Mouse (Mus musculus) central nervous system, embryonic 14 days (tissue): ENCODE data around the gene Gdpgp1. TPM values are rescaled to one million over a fixed set of nuclear protein-coding genes. Genes with fewer than 3 reads are reported as not detected.

Experiments used
- polyA plus RNA-seq: library from polyadenylated mRNA; depleted of rRNA; stranded (reverse); fragments of >200 nt; gene quantifications from 2 replicates; pipeline ENCODE4 v1.2.3, GENCODE M21; 2012; rRNA removed

Gene Gdpgp1
- polyA plus RNA-seq = 2.1 and 2.2 TPM in 2 replicates

GRCm38 (mm10) chr7:80232489-80233029 lies at the start of gene Gdpgp1, which contains the start of gene Cib1:
Gene Gdpgp1, plus strand, starts transcription at chr7:80232865.
Gene Cib1, minus strand, starts transcription at chr7:80232813.

GRCm38 (mm10) chr7:80186531-80187296 lies 46.0 kb upstream of the Gdpgp1 start, which contains the start of gene Sema4b:
Gene Sema4b, plus strand, starts transcription at chr7:80186841.

GRCm38 (mm10) chr7:80246148-80246721 lies 13.6 kb downstream of the Gdpgp1 start, which contains the start of gene Ttll13:
Gene Ttll13, plus strand, starts transcription at chr7:80246376.

GRCm38 (mm10) chr7:80260625-80261371 lies 28.1 kb downstream of the Gdpgp1 start, which contains the start of gene Ngrn:
Gene Ngrn, plus strand, starts transcription at chr7:80261215.

GRCm38 (mm10) chr7:80268897-80269750 lies 36.5 kb downstream of the Gdpgp1 start, which contains the start of gene Vps33b:
Gene Vps33b, plus strand, starts transcription at chr7:80269649.

Other genes starting within 250 kb of the Gdpgp1 start
- gene Zfp710, start 208.1 kb upstream of the Gdpgp1 start, polyA plus RNA-seq = 29.2 and 30.0 TPM in 2 replicates
- gene Idh2, start 117.5 kb upstream of the Gdpgp1 start, polyA plus RNA-seq = 287 and 310 TPM in 2 replicates
- gene Sema4b, start 46.0 kb upstream of the Gdpgp1 start, polyA plus RNA-seq = 13.4 and 14.3 TPM in 2 replicates
- 29.5 and 31.9 TPM in 2 replicates for gene Cib1, start 52 bp upstream of the Gdpgp1 start, polyA plus RNA-seq
- gene Ttll13, start 13.5 kb downstream of the Gdpgp1 start, polyA plus RNA-seq = 0.86 and 0.93 TPM in 2 replicates
- gene Ngrn, start 28.4 kb downstream of the Gdpgp1 start, polyA plus RNA-seq = 55.8 and 56.9 TPM in 2 replicates
- 27.7 and 32.5 TPM in 2 replicates for gene Vps33b, start 36.8 kb downstream of the Gdpgp1 start, polyA plus RNA-seq
- gene Prc1, start 61.6 kb downstream of the Gdpgp1 start, polyA plus RNA-seq = 47.2 and 66.5 TPM in 2 replicates
- gene Rccd1, start 91.6 kb downstream of the Gdpgp1 start, polyA plus RNA-seq = 34.8 and 36.3 TPM in 2 replicates
- 75.7 and 80.0 TPM in 2 replicates for gene Unc45a, start 108.1 kb downstream of the Gdpgp1 start, polyA plus RNA-seq
- 49.9 and 58.1 TPM in 2 replicates for gene Hddc3, start 110.2 kb downstream of the Gdpgp1 start, polyA plus RNA-seq
- gene Man2a2, start 138.5 kb downstream of the Gdpgp1 start, polyA plus RNA-seq = 63.5 and 65.8 TPM in 2 replicates
- 7.8 and 13.0 TPM in 2 replicates for gene Fes, start 155.1 kb downstream of the Gdpgp1 start, polyA plus RNA-seq
- 16.3 and 23.1 TPM in 2 replicates for gene Furin, start 172.6 kb downstream of the Gdpgp1 start, polyA plus RNA-seq